Mouse (Mus musculus): ENCODE measurements around the gene Trib3.

DNA sequence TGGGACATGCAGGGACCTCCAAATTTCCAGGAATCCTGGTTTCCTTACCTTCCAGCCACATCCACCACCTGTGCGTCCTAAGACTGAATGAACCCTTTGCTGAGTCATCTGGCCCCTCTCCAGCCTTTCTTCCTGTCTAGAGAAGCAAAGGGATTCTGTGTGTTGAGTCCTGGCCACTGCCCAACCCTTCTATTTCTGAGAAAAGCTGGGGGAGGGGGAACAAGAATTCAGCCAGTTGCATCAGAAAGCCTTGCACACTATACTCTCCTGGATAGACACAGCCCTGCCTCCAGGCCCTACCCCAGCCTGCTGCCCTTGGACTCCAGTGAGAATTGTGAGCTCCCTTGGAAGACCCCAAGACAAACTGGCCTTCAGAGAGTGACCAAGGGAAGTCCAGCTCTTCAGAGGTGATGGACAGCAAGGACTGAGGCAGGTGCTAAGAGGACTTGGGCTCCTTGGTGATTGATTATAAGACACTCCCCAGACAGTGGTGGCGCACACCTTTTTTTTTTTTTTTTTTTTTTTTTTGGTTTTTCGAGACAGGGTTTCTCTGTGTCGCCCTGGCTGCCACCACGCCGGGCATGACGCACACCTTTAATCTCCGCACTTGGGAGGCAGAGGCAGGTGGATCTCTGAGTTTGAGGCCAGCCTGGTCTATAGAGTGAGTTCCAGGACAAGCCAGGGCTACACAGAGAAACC lies 6.2 kb upstream of the Trib3 start:
- TF ChIP-seq CTCF (IDR thresholded peaks at IDR 0.05; ENCODE audit: extremely low read depth, insufficient read length, insufficient replicate concordance, low read depth, low read length) (no peak), POLR2A (IDR thresholded peaks at IDR 0.05; ENCODE audit: low read depth, low read length) (no peak)

Data from small intestine, adult 2 months (tissue).